Mouse (Mus musculus) liver, postnatal 0 days (tissue): Measurements from ENCODE around the gene Sprtn.

Experiments
- CTCF ChIP-seq: sonication (generic); IDR thresholded peaks from 2 replicates; pipeline ENCODE4 v1.5.1; 2016; ENCODE audit warnings: antibody characterized with exemption, low read depth
- EP300 ChIP-seq: IDR thresholded peaks from 2 replicates; pipeline ENCODE4 v1.6.1; 2016; ENCODE audit warnings: antibody characterized with exemption, low read depth, mild to moderate bottlenecking

DNA sequence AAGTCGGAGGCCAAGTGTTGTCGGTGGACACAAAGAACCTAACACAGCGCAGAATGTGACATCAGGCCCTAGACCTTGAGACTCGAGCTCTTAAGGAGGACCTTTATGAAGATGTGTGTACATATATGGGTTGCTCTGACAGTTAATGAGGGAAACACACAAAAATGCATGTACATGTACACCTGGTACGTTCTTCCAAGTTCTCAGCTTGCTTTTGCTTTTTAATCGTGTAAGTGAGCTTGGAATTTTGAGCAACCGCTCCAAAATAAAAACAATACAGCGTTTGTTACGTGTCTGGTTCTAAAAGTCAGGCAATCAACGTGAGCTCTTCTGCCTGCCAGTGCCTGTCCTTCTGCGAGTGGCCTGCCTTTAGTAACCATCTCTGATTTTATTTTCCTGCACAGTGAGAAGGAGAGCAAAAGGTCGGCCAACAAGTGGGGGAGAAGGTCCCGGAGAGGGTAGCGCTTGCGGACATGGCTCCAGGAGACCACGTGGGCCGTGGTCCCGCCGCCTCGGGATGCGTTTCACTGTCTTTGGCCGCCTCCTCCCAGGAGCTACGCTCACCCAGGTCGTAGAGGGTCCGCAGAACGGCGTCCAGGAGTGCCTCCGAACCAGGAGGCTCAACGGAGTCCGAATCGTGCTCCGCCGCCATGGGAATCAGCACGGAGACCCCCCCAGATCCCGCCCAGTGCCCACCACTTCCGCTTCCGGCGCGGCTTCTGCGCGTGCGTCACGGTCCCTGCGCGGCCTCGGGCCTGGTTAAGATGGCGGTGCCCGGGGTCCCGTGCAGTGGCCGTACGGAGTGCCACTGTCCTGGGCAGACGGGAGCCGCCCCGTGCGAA lies 35.1 kb upstream of the Sprtn start, which contains the start of the genes Gnpat and 2810004N23Rik:
- no peak for TF ChIP-seq EP300
- no peak for TF ChIP-seq CTCF
